Mouse (Mus musculus) ES-E14 (cell line): ENCODE results near the gene Sema6d. TPM values are rescaled to one million over a fixed set of nuclear protein-coding genes. Genes with fewer than 3 reads are reported as not detected.

Source experiments
- DNase-seq: peaks from one replicate; pipeline ENCODE4 v3.0.0-alpha.2; 2013; ENCODE audit warnings: low read depth, low spot score
- H3K27ac ChIP-seq: 2 replicates; pipeline ENCODE4 v1.5.1; 2012; ENCODE audit warnings: low read depth, mild to moderate bottlenecking, low read length, moderate library complexity, mixed read lengths; ENCODE audit not compliant: poor library complexity, insufficient read depth, severe bottlenecking
- H3K36me3 ChIP-seq: 2 replicates; pipeline ENCODE4 v1.6.1; 2012; ENCODE audit warnings: mild to moderate bottlenecking, low read length, moderate library complexity, mixed read lengths; ENCODE audit not compliant: control insufficient read depth, poor library complexity, insufficient read depth, severe bottlenecking
- H3K4me1 ChIP-seq, 2 experiments: fragments of 150-350 bp in 1 of 2; sonication (generic) in 1 of 2; 2 replicates each; pipeline ENCODE4 v1.6.1; 2012; ENCODE audit warnings: low read length in 2 of 2, mild to moderate bottlenecking in 1 of 2, mixed read lengths in 1 of 2; ENCODE audit not compliant: control insufficient read depth in 2 of 2, insufficient read depth in 2 of 2, poor library complexity in 1 of 2
- H3K4me3 ChIP-seq, 2 experiments: fragments of 150-350 bp in 1 of 2; sonication (generic) in 1 of 2; 2 replicates each; pipeline ENCODE4 v1.5.1; 2012; ENCODE audit warnings: low read length in 2 of 2, low read depth in 1 of 2, mild to moderate bottlenecking in 1 of 2, mixed read lengths in 1 of 2; ENCODE audit not compliant: insufficient read depth in 1 of 2, poor library complexity in 1 of 2, severe bottlenecking in 1 of 2
- H3K9ac ChIP-seq: 2 replicates; pipeline ENCODE4 v1.6.1; 2012; ENCODE audit warnings: low read depth, mild to moderate bottlenecking, low read length, mixed read lengths; ENCODE audit not compliant: poor library complexity, insufficient read depth, severe bottlenecking
- H3K9me3 ChIP-seq: fragments of 150-350 bp; sonication (generic); 2 replicates; pipeline ENCODE4 v1.6.1; 2012; ENCODE audit warnings: low read depth, mild to moderate bottlenecking, low read length; ENCODE audit not compliant: control insufficient read depth, insufficient read depth
- CHD2 ChIP-seq: IDR thresholded peaks from 2 replicates; pipeline ENCODE4 v1.6.1; 2014; ENCODE audit warnings: mild to moderate bottlenecking, low read depth, low read length, inconsistent platforms
- HCFC1 ChIP-seq: IDR thresholded peaks from 2 replicates; pipeline ENCODE4 v1.6.1; 2012; ENCODE audit warnings: low read length, inconsistent platforms, borderline replicate concordance; ENCODE audit not compliant: insufficient read depth
- MAFK ChIP-seq: IDR thresholded peaks from 2 replicates; pipeline ENCODE4 v1.6.1; 2014; ENCODE audit warnings: mild to moderate bottlenecking, low read depth, low read length, inconsistent platforms; ENCODE audit not compliant: insufficient read depth
- ZC3H11A ChIP-seq: IDR thresholded peaks from 2 replicates; pipeline ENCODE4 v1.6.1; 2012; ENCODE audit warnings: low read depth, mild to moderate bottlenecking, inconsistent platforms, low read length, borderline replicate concordance
- ZNF384 ChIP-seq: IDR thresholded peaks from 2 replicates; pipeline ENCODE4 v1.6.1; 2012; ENCODE audit warnings: low read depth, low read length, inconsistent platforms
- in situ Hi-C, 2 experiments: fragments of 600-800 bp; cut with MboI; formaldehyde crosslinking; loops; one replicate each; pipeline ENCODE4 v1.15.1; 2025; ENCODE audit warnings: low sequenced_read_pairs in 2 of 2, inconsistent platforms in 1 of 2; ENCODE audit not compliant: unreplicated experiment in 2 of 2
- total RNA-seq: library from RNA; depleted of rRNA; stranded (reverse); fragments of 300-350 nt; gene quantifications from 2 replicates; pipeline ENCODE4 v1.2.3, GENCODE M21; 2012

Sema6d gene
- total RNA-seq, 1 experiment = 0.54 TPM

DNA sequence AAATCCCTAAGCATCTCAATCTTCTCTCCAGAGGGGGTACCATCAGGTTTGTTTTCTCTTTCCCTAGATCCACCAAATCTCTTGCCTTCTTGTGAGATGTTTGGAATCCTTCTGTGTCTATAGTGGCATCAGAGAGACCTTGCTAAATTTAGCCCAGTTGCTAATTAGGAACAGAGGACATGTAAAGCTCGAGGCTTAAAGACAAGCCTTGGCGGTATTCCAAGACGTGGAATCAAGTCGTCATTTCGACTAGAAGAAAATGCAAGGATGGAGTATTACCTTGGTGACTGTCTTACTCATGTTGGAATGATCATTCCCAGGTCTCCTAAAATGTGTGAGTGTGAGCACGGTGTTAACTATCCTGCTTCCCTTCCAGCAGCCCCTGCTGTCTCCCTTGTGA lies 314.2 kb downstream of the Sema6d start:
- Histone ChIP-seq H3K4me1 (peaks cover 0 to 6% of the 10 kb centered on the region in 2 experiments; a peak in 2 of 4 replicates), H3K4me3 (no peak overlapping the region), H3K36me3 (no peaks in the 10 kb centered on the region), H3K9me3 (no peaks in the 10 kb centered on the region), H3K27ac (0 out of 2 replicates have a peak overlapping the region, but pooled peaks have one; percentile 10), H3K9ac (no peak overlapping the region)
- no peak for TF ChIP-seq ZC3H11A
- TF ChIP-seq MAFK = no peak
- no peak for TF ChIP-seq HCFC1
- no peak for TF ChIP-seq ZNF384
- TF ChIP-seq CHD2 = no peak
- DNase-seq = no peak
- in situ Hi-C loops = no loop called here

GRCm38 (mm10) chr2:124404631-124405562 lies 315.1 kb downstream of the Sema6d start:
- Histone ChIP-seq H3K9ac (no peak overlapping the region), H3K36me3 (no peaks in the 10 kb centered on the region), H3K4me1 (peaks cover 0 to 6% of the 10 kb centered on the region in 2 experiments; a peak in 2 of 4 replicates), H3K27ac (no peak overlapping the region), H3K4me3 (no peak overlapping the region), H3K9me3 (no peaks in the 10 kb centered on the region)
- peak; percentile 39 for DNase-seq
- in situ Hi-C loops = no loop called here
- TF ChIP-seq CHD2 (no peak), HCFC1 (no peak), ZNF384 (no peak), ZC3H11A (no peak), MAFK (no peak)

GRCm38 (mm10) chr2:124408956-124409355 lies 319.2 kb downstream of the Sema6d start:
- Histone ChIP-seq H3K4me1 (peaks cover 0 to 5% of the 10 kb centered on the region in 2 experiments; a peak in 2 of 4 replicates), H3K36me3 (no peaks in the 10 kb centered on the region), H3K4me3 (no peak overlapping the region), H3K9me3 (no peaks in the 10 kb centered on the region), H3K27ac (no peak overlapping the region), H3K9ac (no peak overlapping the region)
- no peak for TF ChIP-seq ZC3H11A
- no peak for TF ChIP-seq MAFK
- no peak for TF ChIP-seq CHD2
- no peak for TF ChIP-seq HCFC1
- no peak for TF ChIP-seq ZNF384
- in situ Hi-C loops = no loop called here
- no peak for DNase-seq

GRCm38 (mm10) chr2:124416730-124417129 lies 327.0 kb downstream of the Sema6d start:
- Histone ChIP-seq H3K27ac (no peak overlapping the region), H3K36me3 (no peaks in the 10 kb centered on the region), H3K9me3 (no peaks in the 10 kb centered on the region), H3K4me3 (no peak overlapping the region), H3K9ac (no peak overlapping the region), H3K4me1 (no peaks in the 10 kb centered on the region)
- TF ChIP-seq ZC3H11A (no peak), MAFK (no peak), CHD2 (no peak), HCFC1 (no peak), ZNF384 (no peak)
- no peak for DNase-seq
- in situ Hi-C loops = no loop called here
